Mouse (Mus musculus): Measurements from ENCODE around the gene Fut2. TPM values are rescaled to one million over a fixed set of nuclear protein-coding genes. Genes with fewer than 3 reads are reported as not detected.
A peak's percentile ranks its signal among the peaks of the same experiment; 100 is the strongest.

Fut2 gene
- polyA plus RNA-seq, 1 experiment from 2014 or later, result 0.18 TPM

DNA sequence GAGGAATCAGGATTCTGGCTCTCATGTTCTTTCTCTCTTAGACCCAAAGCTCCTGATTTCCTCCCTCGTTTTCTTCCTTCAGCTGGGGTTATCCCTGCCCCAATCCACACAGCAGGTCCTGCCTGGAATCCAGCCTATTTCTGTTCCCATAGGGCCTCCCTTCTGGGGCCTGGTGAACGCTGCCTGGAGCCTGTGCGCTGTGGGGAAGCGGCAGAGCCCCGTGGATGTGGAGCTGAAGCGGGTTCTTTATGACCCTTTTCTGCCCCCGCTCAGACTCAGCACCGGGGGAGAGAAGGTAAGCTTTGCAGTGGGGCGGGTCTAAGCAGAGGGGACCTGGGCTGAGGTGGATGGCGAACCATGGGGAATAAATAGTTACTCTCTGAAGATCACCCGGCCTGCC is 34.9 kb upstream of the Fut2 start:
- ATAC-seq (replicated peaks), result no peak
- peak overlapping the region; percentile 88 for H3K4me2 ChIP-seq
- no peaks in the 10 kb centered on the region for H3K9me3 ChIP-seq
- peak overlapping the region; percentile 85 for H3K27ac ChIP-seq
- peak overlapping the region; percentile 7; the same call in 1 of the 2 replicates for H3K9ac ChIP-seq
- H3K4me1 ChIP-seq, result peaks cover 58% of the 10 kb centered on the region
- peak overlapping the region; percentile 55 for H3K4me3 ChIP-seq
- no peaks in the 10 kb centered on the region for H3K36me3 ChIP-seq (replicated peaks)
- H3K27me3 ChIP-seq (replicated peaks), result no peaks in the 10 kb centered on the region
- 25% methylated on average over 11 of the region's 11 CpGs for WGBS

- H3K36me3 ChIP-seq (replicated peaks), result no peaks in the 10 kb centered on the region
- H3K9ac ChIP-seq, result peak overlapping the region; percentile 74
- peak overlapping the region; percentile 85 for H3K27ac ChIP-seq
- peak overlapping the region; percentile 55 for H3K4me3 ChIP-seq
- H3K9me3 ChIP-seq, result no peaks in the 10 kb centered on the region
- peaks cover 52% of the 10 kb centered on the region for H3K4me1 ChIP-seq
- WGBS, result under 1% methylated on average over 20 of the region's 20 CpGs
- ATAC-seq (replicated peaks), result peak; percentile 5
- H3K27me3 ChIP-seq (replicated peaks), result no peaks in the 10 kb centered on the region
- peak overlapping the region; percentile 88 for H3K4me2 ChIP-seq
Measured at GRCm38 (mm10) chr7:45700301-45701015, 34.3 kb upstream of the Fut2 start.

GRCm38 (mm10) chr7:45699523-45700141 is 33.4 kb upstream of the Fut2 start, which contains the start of gene Car11:
TSS of gene Car11 (plus strand) at chr7:45699843.
- no peaks in the 10 kb centered on the region for H3K27me3 ChIP-seq (replicated peaks)
- 1% methylated on average over 36 of the region's 36 CpGs for WGBS
- H3K36me3 ChIP-seq (replicated peaks), result no peaks in the 10 kb centered on the region
- peak within 1 kb of the TSS; percentile 88 for H3K4me2 ChIP-seq
- H3K4me3 ChIP-seq, result peak within 1 kb of the TSS; percentile 55
- peak; percentile 4; the same call in 1 of the 2 replicates for ATAC-seq (replicated peaks)
- H3K9ac ChIP-seq, result peak within 1 kb of the TSS; percentile 74
- H3K4me1 ChIP-seq, result peaks cover 47% of the 10 kb centered on the region
- H3K27ac ChIP-seq, result peak within 1 kb of the TSS; percentile 85
- H3K9me3 ChIP-seq, result no peaks in the 10 kb centered on the region

- Histone ChIP-seq H3K36me3 (replicated peaks) (no peaks in the 10 kb centered on the region), H3K9me3 (no peaks in the 10 kb centered on the region), H3K9ac (no peak overlapping the region), H3K27me3 (replicated peaks) (no peaks in the 10 kb centered on the region), H3K27ac (no peak overlapping the region), H3K4me3 (no peak overlapping the region), H3K4me2 (no peak overlapping the region), H3K4me1 (peaks cover 37% of the 10 kb centered on the region)
- no peak for ATAC-seq (replicated peaks)
- WGBS, result 86% methylated on average over 7 of the region's 7 CpGs
Measured at GRCm38 (mm10) chr7:45697894-45698293, 31.7 kb upstream of the Fut2 start.

DNA sequence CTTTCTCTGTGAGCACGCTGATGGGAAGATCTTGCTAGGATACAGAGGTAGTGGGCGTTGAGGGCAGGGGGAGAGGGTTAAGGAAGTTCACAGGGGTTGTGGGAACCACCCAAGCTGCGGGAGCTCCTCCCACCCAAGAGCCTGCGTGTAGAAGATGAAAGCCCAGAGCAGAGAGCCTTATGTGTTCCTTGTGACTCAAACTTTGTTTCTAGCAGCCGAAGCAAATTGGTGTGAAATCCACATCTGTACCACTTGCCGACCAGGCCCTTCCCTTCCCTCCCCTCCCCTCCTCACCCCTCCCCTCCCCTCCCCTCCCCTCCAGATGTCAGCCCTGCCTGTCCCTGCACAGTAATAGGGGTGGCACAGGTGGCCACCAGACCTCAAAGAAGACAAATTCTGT is 28.9 kb upstream of the Fut2 start:
- Histone ChIP-seq H3K4me2 (no peak overlapping the region), H3K4me1 (peaks cover 16% of the 10 kb centered on the region; the same call in 1 of the 2 replicates), H3K36me3 (replicated peaks) (no peaks in the 10 kb centered on the region), H3K27ac (no peak overlapping the region), H3K27me3 (replicated peaks) (no peaks in the 10 kb centered on the region), H3K4me3 (no peak overlapping the region), H3K9ac (no peak overlapping the region), H3K9me3 (no peaks in the 10 kb centered on the region)
- WGBS, result 25% methylated on average over 6 of the region's 6 CpGs
- ATAC-seq (replicated peaks), result no peak

DNA sequence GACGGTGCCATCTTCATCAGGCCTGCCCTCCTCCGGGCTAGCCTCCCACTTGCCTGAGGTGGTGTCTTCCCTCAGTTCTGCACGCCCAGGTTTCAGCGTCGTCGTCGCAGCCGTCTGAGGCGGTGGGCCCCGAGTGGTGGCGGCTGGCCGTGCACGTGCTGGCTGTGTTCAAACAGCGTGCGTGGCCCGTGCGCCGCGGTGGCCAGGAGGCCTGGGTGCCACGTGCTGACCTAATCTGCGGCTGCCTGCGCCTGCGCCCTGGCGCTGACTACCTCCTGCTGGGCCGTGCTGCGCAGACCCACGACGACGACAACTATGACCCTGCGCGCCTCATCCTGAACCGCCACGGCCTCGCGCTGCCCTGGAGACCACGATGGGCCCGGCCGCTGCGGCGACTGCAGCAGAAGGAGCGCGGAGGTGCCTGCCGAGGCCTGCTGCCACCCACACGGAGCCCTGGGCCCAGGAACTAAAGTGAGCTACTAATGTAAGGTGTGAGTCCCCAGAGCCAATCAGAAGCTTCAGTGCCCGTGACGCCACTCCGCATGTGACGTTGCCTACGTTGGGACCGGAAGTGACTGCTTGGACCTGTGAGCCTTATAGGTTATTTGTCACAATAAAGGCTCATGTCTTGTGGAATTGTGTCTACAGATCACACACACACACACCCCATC is 27.9 kb upstream of the Fut2 start, which contains the start of gene Sec1:
TSS of gene Sec1 (minus strand) at position 482 of the 671 bp plus-strand sequence.
- Histone ChIP-seq H3K4me2 (no peak within 1 kb of the TSS), H3K36me3 (replicated peaks) (no peaks in the 10 kb centered on the region), H3K27me3 (replicated peaks) (no peaks in the 10 kb centered on the region), H3K9me3 (no peaks in the 10 kb centered on the region), H3K4me3 (no peak within 1 kb of the TSS), H3K4me1 (peaks cover 8% of the 10 kb centered on the region; the same call in 1 of the 2 replicates), H3K9ac (no peak within 1 kb of the TSS), H3K27ac (no peak within 1 kb of the TSS)
- no peak for ATAC-seq (replicated peaks)
- WGBS, result 91% methylated on average over 50 of the region's 50 CpGs

- Histone ChIP-seq H3K9me3 (no peaks in the 10 kb centered on the region), H3K36me3 (replicated peaks) (no peaks in the 10 kb centered on the region), H3K27me3 (replicated peaks) (no peaks in the 10 kb centered on the region), H3K27ac (no peak overlapping the region), H3K4me1 (no peaks in the 10 kb centered on the region), H3K4me2 (no peak overlapping the region), H3K4me3 (no peak overlapping the region), H3K9ac (no peak overlapping the region)
- ATAC-seq (replicated peaks), result no peak
- 84% methylated on average over 2 of the region's 2 CpGs for WGBS
Measured at GRCm38 (mm10) chr7:45692364-45692763, 26.2 kb upstream of the Fut2 start.

DNA sequence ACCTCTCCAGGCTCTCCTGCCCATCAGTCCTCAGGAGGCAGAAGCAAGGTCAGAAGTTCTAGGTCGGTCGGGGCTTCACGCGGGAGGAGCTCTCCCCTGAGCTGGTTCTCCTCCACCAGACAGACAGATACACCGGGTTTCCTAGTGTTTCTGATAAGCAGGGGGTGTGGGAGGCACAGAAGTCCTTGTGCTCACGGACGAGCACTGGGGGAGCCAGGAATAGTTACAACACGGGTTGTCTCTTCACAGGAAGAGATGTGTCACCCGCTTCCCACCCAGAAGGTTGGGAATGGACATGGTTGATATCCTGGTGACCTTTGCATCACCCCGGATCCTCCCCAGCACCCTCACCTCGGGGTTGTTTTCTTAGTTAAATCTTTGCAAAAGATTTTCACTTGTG is 23.6 kb upstream of the Fut2 start:
- H3K27me3 ChIP-seq (replicated peaks), result no peaks in the 10 kb centered on the region
- no peaks in the 10 kb centered on the region for H3K36me3 ChIP-seq (replicated peaks)
- H3K27ac ChIP-seq, result no peak overlapping the region
- H3K4me2 ChIP-seq, result no peak overlapping the region
- H3K9me3 ChIP-seq, result no peaks in the 10 kb centered on the region
- H3K9ac ChIP-seq, result no peak overlapping the region
- H3K4me3 ChIP-seq, result no peak overlapping the region
- WGBS, result 75% methylated on average over 11 of the region's 11 CpGs
- no peaks in the 10 kb centered on the region for H3K4me1 ChIP-seq
- no peak for ATAC-seq (replicated peaks)

GRCm38 (mm10) chr7:45689099-45689498 is 22.9 kb upstream of the Fut2 start:
- H3K4me3 ChIP-seq, result no peak overlapping the region
- H3K4me1 ChIP-seq, result no peaks in the 10 kb centered on the region
- no peak overlapping the region for H3K9ac ChIP-seq
- no peak overlapping the region for H3K4me2 ChIP-seq
- no peaks in the 10 kb centered on the region for H3K27me3 ChIP-seq (replicated peaks)
- no peaks in the 10 kb centered on the region for H3K36me3 ChIP-seq (replicated peaks)
- no peaks in the 10 kb centered on the region for H3K9me3 ChIP-seq
- no peak for ATAC-seq (replicated peaks)
- WGBS, result 64% methylated on average over 6 of the region's 6 CpGs
- H3K27ac ChIP-seq, result no peak overlapping the region

- no peak overlapping the region for H3K4me3 ChIP-seq
- peaks cover 5% of the 10 kb centered on the region; the same call in 1 of the 2 replicates for H3K4me1 ChIP-seq
- H3K9me3 ChIP-seq, result no peaks in the 10 kb centered on the region
- no peaks in the 10 kb centered on the region for H3K36me3 ChIP-seq (replicated peaks)
- H3K27ac ChIP-seq, result no peak overlapping the region
- ATAC-seq (replicated peaks), result no peak
- no peak overlapping the region for H3K9ac ChIP-seq
- 77% methylated on average over 3 of the region's 3 CpGs for WGBS
- H3K27me3 ChIP-seq (replicated peaks), result no peaks in the 10 kb centered on the region
- H3K4me2 ChIP-seq, result no peak overlapping the region
Measured at GRCm38 (mm10) chr7:45686841-45687240, 20.6 kb upstream of the Fut2 start.

DNA sequence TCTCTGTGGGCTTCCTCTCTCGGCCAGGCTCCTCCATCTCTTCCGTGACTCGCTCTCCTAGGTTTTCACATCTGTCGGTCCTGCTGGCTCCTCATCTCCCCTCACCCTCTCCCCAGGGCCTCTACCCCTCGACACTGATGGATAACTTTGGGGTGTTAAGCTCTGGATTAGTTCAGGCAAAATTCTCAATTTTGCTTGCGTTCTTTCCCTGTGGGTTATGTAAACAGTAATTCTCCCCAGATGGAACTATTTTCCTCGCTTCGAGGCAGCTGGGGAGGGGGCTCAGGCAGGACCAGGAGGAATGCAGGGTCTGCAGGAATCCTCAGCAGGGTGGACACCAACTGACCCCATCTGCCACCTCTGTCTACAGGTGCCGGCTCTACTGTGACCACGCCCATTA is 19.6 kb upstream of the Fut2 start:
- no peaks in the 10 kb centered on the region for H3K36me3 ChIP-seq (replicated peaks)
- no peak overlapping the region for H3K27ac ChIP-seq
- no peak overlapping the region for H3K4me3 ChIP-seq
- no peaks in the 10 kb centered on the region for H3K27me3 ChIP-seq (replicated peaks)
- no peak overlapping the region for H3K4me2 ChIP-seq
- 59% methylated on average over 10 of the region's 10 CpGs for WGBS
- no peak for ATAC-seq (replicated peaks)
- no peaks in the 10 kb centered on the region for H3K9me3 ChIP-seq
- no peak overlapping the region for H3K9ac ChIP-seq
- peaks cover 5% of the 10 kb centered on the region; the same call in 1 of the 2 replicates for H3K4me1 ChIP-seq

GRCm38 (mm10) chr7:45683396-45684050 is 17.3 kb upstream of the Fut2 start, which contains the start of gene Ntn5:
TSS of gene Ntn5 (plus strand) at chr7:45684022.
- no peak within 1 kb of the TSS for H3K4me3 ChIP-seq
- H3K36me3 ChIP-seq (replicated peaks), result no peaks in the 10 kb centered on the region
- peaks cover 5% of the 10 kb centered on the region; the same call in 1 of the 2 replicates for H3K4me1 ChIP-seq
- H3K4me2 ChIP-seq, result peak within 1 kb of the TSS; percentile 36; the same call in 1 of the 2 replicates
- no peaks in the 10 kb centered on the region for H3K27me3 ChIP-seq (replicated peaks)
- H3K9me3 ChIP-seq, result no peaks in the 10 kb centered on the region
- no peak for ATAC-seq (replicated peaks)
- 78% methylated on average over 7 of the region's 7 CpGs for WGBS
- H3K27ac ChIP-seq, result peak within 1 kb of the TSS; percentile 70; the same call in 1 of the 2 replicates
- no peak within 1 kb of the TSS for H3K9ac ChIP-seq
